Mouse (Mus musculus): Measurements from ENCODE around the gene 2900011O08Rik.
"Not testable (repeated sequence)": the region's sequence is repeated elsewhere in the genome, so short reads cannot be mapped to it uniquely, and the experiment has no call there.

Gene 2900011O08Rik

GRCm38 (mm10) chr16:13986574-13987478 is at the start of gene 2900011O08Rik, which contains the start of gene Ifitm7:
Gene 2900011O08Rik, plus strand, starts transcription at chr16:13986604.
Gene Ifitm7, minus strand, starts transcription at chr16:13986888.
- no peak for DNase-seq

- no peak for DNase-seq
Measured at GRCm38 (mm10) chr16:13940139-13940846, 46.1 kb upstream of the 2900011O08Rik start.

GRCm38 (mm10) chr16:13940847-13941395 is 45.5 kb upstream of the 2900011O08Rik start:
- no peak for DNase-seq

GRCm38 (mm10) chr16:13944178-13944577 is 42.2 kb upstream of the 2900011O08Rik start:
- no peak for DNase-seq

GRCm38 (mm10) chr16:13944752-13945151 is 41.7 kb upstream of the 2900011O08Rik start:
- no peak for DNase-seq

GRCm38 (mm10) chr16:13945153-13945552 is 41.3 kb upstream of the 2900011O08Rik start:
- DNase-seq, result no peak

GRCm38 (mm10) chr16:13946306-13946705 is 40.1 kb upstream of the 2900011O08Rik start:
- DNase-seq, result no peak

- DNase-seq, result no peak
Measured at GRCm38 (mm10) chr16:13951245-13951644, 35.2 kb upstream of the 2900011O08Rik start.

- no peak for DNase-seq
Measured at GRCm38 (mm10) chr16:13962053-13962452, 24.4 kb upstream of the 2900011O08Rik start.

- DNase-seq, result no peak
Measured at GRCm38 (mm10) chr16:13969096-13969495, 17.3 kb upstream of the 2900011O08Rik start.

- no peak for DNase-seq
Measured at GRCm38 (mm10) chr16:13972051-13972450, 14.4 kb upstream of the 2900011O08Rik start.

- DNase-seq, result not testable (repeated sequence)
Measured at GRCm38 (mm10) chr16:13976358-13976896, 10.0 kb upstream of the 2900011O08Rik start.

- not testable (repeated sequence) for DNase-seq
Measured at GRCm38 (mm10) chr16:13977026-13977425, 9.4 kb upstream of the 2900011O08Rik start.

GRCm38 (mm10) chr16:13981726-13982125 is 4.7 kb upstream of the 2900011O08Rik start:
- DNase-seq, result not testable (repeated sequence)

GRCm38 (mm10) chr16:13983161-13983560 is 3.2 kb upstream of the 2900011O08Rik start:
- DNase-seq, result no peak

- DNase-seq, result no peak
Measured at GRCm38 (mm10) chr16:13986197-13986573, 219 bp upstream of the 2900011O08Rik start.

GRCm38 (mm10) chr16:13992518-13993248 is 6.3 kb downstream of the 2900011O08Rik start:
- no peak for DNase-seq

- no peak for DNase-seq
Measured at GRCm38 (mm10) chr16:13994076-13994475, 7.7 kb downstream of the 2900011O08Rik start.

GRCm38 (mm10) chr16:13994502-13994901 is 8.1 kb downstream of the 2900011O08Rik start:
- no peak for DNase-seq

- no peak for DNase-seq
Measured at GRCm38 (mm10) chr16:14003386-14004130, 17.2 kb downstream of the 2900011O08Rik start.

- no peak for DNase-seq
Measured at GRCm38 (mm10) chr16:14004170-14004569, 17.8 kb downstream of the 2900011O08Rik start.

GRCm38 (mm10) chr16:14004726-14005125 is 18.3 kb downstream of the 2900011O08Rik start:
- no peak for DNase-seq

All from thymus, postnatal 25 days (tissue).